Mouse (Mus musculus): ENCODE results near the gene Tha1.

Gene Tha1

GRCm38 (mm10) chr11:117871911-117872584, 1.2 kb downstream of the Tha1 start:
- Histone ChIP-seq H3K27me3 (ENCODE audit: control insufficient read depth, insufficient read depth, low read length, poor library complexity, severe bottlenecking) (no peaks in the 10 kb centered on the region), H3K36me3 (ENCODE audit: control insufficient read depth, insufficient read depth, low read length, poor library complexity, severe bottlenecking) (no peaks in the 10 kb centered on the region)
- peak; percentile 72 for DNase-seq (ENCODE audit: low read depth, low spot score)

GRCm38 (mm10) chr11:117871376-117871775, 1.9 kb downstream of the Tha1 start:
- DNase-seq (ENCODE audit: low read depth, low spot score), result no peak
- H3K36me3 ChIP-seq (ENCODE audit: control insufficient read depth, insufficient read depth, low read length, poor library complexity, severe bottlenecking), result no peaks in the 10 kb centered on the region
- H3K27me3 ChIP-seq (ENCODE audit: control insufficient read depth, insufficient read depth, low read length, poor library complexity, severe bottlenecking), result no peaks in the 10 kb centered on the region

DNA sequence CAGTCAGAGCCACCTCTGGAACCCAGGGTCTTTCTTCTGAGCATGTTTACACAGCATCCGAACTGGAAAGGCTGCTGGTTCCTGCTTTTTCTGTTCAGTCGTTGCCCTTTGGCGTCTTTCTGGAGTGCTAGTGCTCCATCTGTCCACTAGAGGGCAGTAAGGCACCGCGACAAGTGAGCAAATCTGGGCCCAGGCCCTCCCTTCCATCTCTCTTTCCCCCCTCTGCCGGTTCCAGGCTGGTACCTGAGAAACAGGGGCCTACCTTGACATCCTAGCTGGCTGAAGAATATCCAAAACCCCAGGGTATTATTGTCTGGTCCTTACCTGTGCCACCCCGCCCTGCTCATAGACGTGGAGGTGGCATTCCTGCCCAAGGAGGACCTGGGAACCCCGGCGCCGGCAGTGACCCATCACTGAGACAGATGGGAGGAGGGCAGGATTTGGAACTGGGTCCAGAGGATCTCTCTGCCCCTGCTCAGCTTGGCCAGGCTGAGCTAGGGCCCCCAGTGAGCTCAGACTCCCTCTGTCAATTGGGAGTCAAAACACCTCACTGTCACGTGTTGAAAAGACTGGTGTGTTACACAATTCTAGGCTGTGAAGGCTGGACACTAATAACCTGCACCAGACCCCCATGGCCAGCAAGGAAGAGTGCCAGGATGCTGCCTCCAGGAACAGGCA, 2.5 kb downstream of the Tha1 start:
- Histone ChIP-seq H3K27me3 (ENCODE audit: control insufficient read depth, insufficient read depth, low read length, poor library complexity, severe bottlenecking) (no peaks in the 10 kb centered on the region), H3K36me3 (ENCODE audit: control insufficient read depth, insufficient read depth, low read length, poor library complexity, severe bottlenecking) (no peaks in the 10 kb centered on the region)
- peak; percentile 90 for DNase-seq (ENCODE audit: low read depth, low spot score)

- DNase-seq (ENCODE audit: low read depth, low spot score), result no peak
- Histone ChIP-seq H3K27me3 (ENCODE audit: control insufficient read depth, insufficient read depth, low read length, poor library complexity, severe bottlenecking) (no peaks in the 10 kb centered on the region), H3K36me3 (ENCODE audit: control insufficient read depth, insufficient read depth, low read length, poor library complexity, severe bottlenecking) (no peaks in the 10 kb centered on the region)
Observed at GRCm38 (mm10) chr11:117865988-117866387, 7.3 kb downstream of the Tha1 start.

DNA sequence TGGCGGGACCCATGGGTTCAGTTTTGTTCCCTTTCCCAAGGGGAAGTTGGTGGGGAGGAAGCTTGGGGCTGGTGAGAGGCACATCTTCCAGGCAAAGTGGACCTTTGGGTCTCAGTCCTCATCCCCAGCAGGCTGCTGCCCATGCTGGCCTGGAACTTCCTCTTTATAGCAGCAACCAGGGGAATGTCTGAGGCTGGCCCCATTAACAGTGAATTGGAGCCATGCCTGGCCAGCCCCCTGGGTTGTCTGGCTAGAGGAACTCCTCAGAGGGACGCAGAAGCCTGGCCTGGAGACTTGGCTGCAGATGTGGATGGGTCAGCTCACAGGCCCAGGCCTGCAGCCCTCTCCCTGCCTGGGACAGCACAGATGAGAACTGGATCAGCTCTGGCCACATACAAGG, 8.5 kb downstream of the Tha1 start:
- Histone ChIP-seq H3K27me3 (ENCODE audit: control insufficient read depth, insufficient read depth, low read length, poor library complexity, severe bottlenecking) (no peaks in the 10 kb centered on the region), H3K36me3 (ENCODE audit: control insufficient read depth, insufficient read depth, low read length, poor library complexity, severe bottlenecking) (no peaks in the 10 kb centered on the region)
- no peak for DNase-seq (ENCODE audit: low read depth, low spot score)

GRCm38 (mm10) chr11:117863174-117863856, 10.0 kb downstream of the Tha1 start:
- H3K36me3 ChIP-seq (ENCODE audit: control insufficient read depth, insufficient read depth, low read length, poor library complexity, severe bottlenecking), result no peaks in the 10 kb centered on the region
- DNase-seq (ENCODE audit: low read depth, low spot score), result no peak
- H3K27me3 ChIP-seq (ENCODE audit: control insufficient read depth, insufficient read depth, low read length, poor library complexity, severe bottlenecking), result no peaks in the 10 kb centered on the region

- DNase-seq (ENCODE audit: low read depth, low spot score), result no peak
- H3K27me3 ChIP-seq (ENCODE audit: control insufficient read depth, insufficient read depth, low read length, poor library complexity, severe bottlenecking), result no peaks in the 10 kb centered on the region
- H3K36me3 ChIP-seq (ENCODE audit: control insufficient read depth, insufficient read depth, low read length, poor library complexity, severe bottlenecking), result no peaks in the 10 kb centered on the region
Observed at GRCm38 (mm10) chr11:117860601-117861000, 12.7 kb downstream of the Tha1 start, which contains the start of gene Tmem235. Tmem235 (plus strand) TSS chr11:117860752.

DNA sequence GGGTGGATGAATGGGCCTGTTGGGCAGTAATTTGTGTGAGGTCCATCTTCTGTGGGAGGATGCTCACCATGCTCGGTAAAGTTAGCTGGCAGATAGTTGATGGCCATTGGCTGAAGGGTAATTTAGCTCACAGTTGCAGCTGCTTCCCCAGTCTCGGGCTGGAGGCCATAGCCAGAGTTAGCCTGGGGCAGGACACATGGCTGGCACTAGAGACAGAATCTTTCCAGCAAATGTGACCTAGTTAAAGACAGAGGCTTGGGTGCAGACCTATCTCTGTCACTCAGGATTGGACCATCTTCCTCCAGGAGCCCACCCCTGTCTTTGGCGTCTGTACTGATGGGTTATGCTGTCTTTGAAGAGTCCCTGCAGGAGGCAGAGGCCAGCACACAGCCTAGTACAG, 14.9 kb downstream of the Tha1 start:
- H3K36me3 ChIP-seq (ENCODE audit: control insufficient read depth, insufficient read depth, low read length, poor library complexity, severe bottlenecking), result no peaks in the 10 kb centered on the region
- no peak for DNase-seq (ENCODE audit: low read depth, low spot score)
- no peaks in the 10 kb centered on the region for H3K27me3 ChIP-seq (ENCODE audit: control insufficient read depth, insufficient read depth, low read length, poor library complexity, severe bottlenecking)

- no peaks in the 10 kb centered on the region for H3K27me3 ChIP-seq (ENCODE audit: control insufficient read depth, insufficient read depth, low read length, poor library complexity, severe bottlenecking)
- H3K36me3 ChIP-seq (ENCODE audit: control insufficient read depth, insufficient read depth, low read length, poor library complexity, severe bottlenecking), result no peaks in the 10 kb centered on the region
- DNase-seq (ENCODE audit: low read depth, low spot score), result no peak
Observed at GRCm38 (mm10) chr11:117857462-117857861, 15.8 kb downstream of the Tha1 start.

GRCm38 (mm10) chr11:117855975-117856374, 17.3 kb downstream of the Tha1 start:
- no peak for DNase-seq (ENCODE audit: low read depth, low spot score)
- Histone ChIP-seq H3K27me3 (ENCODE audit: control insufficient read depth, insufficient read depth, low read length, poor library complexity, severe bottlenecking) (no peaks in the 10 kb centered on the region), H3K36me3 (ENCODE audit: control insufficient read depth, insufficient read depth, low read length, poor library complexity, severe bottlenecking) (no peaks in the 10 kb centered on the region)

DNA sequence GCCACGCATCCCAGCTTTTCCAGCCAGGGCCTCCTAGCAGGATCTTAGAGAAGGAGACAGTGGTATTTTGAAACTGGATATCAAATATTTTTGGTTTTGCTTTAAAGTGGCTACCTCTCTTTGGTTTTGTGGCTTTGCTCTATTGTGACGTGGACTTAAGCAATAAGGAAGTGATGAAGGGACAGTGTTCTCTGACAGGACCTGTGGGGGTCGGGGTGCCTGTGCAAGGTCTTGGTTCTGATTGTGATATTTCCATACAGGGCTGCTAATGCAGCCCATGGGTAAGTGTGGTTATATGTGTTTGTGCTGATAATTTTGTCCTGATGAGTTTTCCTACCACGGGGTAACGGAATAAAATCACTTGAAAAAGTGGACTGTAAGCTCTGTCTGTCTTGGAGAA, 17.9 kb downstream of the Tha1 start:
- H3K27me3 ChIP-seq (ENCODE audit: control insufficient read depth, insufficient read depth, low read length, poor library complexity, severe bottlenecking), result no peaks in the 10 kb centered on the region
- no peak for DNase-seq (ENCODE audit: low read depth, low spot score)
- H3K36me3 ChIP-seq (ENCODE audit: control insufficient read depth, insufficient read depth, low read length, poor library complexity, severe bottlenecking), result no peaks in the 10 kb centered on the region

DNA sequence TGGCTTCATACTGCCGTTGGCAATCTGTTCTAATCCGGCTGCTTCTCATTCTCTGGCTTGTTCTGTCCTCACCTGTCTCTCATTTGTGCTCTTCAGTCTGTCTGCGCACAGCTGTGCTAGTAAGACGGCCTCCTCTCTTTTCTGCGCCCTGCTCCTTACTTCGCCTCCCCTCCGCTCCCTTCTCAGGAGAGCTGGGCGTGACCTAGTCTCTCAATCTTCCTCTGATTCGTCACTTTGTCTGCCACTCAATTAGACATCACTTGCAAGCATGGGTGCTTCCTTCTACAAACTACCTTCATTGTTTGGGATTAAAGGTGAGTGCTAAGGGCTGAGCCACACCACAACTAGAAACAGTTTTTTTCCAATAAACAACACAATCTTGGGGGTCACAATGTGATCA, 19.0 kb downstream of the Tha1 start:
- DNase-seq (ENCODE audit: low read depth, low spot score), result no peak

DNA sequence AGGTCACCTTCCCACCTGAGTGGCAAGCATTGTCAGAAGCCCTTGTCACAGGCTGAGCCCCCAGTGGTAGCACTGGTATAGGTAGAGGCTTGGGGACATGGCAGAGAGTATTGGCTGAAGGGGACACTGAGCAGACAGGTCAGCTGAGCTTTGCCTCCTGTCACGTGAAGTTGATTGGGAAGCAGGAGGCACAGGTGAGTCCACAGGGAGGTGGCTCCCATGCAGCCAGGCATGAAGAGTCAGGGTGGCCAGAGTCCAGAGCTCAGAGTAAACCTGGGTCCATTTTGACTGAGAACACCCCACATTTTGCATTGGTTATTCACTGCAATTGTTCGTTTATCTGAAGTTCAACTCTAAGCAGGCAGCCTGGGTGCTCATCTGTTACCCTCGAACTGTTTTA, 20.4 kb downstream of the Tha1 start:
- no peaks in the 10 kb centered on the region for H3K36me3 ChIP-seq (ENCODE audit: control insufficient read depth, insufficient read depth, low read length, poor library complexity, severe bottlenecking)
- no peaks in the 10 kb centered on the region for H3K27me3 ChIP-seq (ENCODE audit: control insufficient read depth, insufficient read depth, low read length, poor library complexity, severe bottlenecking)
- DNase-seq (ENCODE audit: low read depth, low spot score), result no peak

More for the DNA sequence above, 19.0 kb downstream of the Tha1 start:
- no peaks in the 10 kb centered on the region for H3K27me3 ChIP-seq (ENCODE audit: control insufficient read depth, insufficient read depth, low read length, poor library complexity, severe bottlenecking)
- no peaks in the 10 kb centered on the region for H3K36me3 ChIP-seq (ENCODE audit: control insufficient read depth, insufficient read depth, low read length, poor library complexity, severe bottlenecking)

DNA sequence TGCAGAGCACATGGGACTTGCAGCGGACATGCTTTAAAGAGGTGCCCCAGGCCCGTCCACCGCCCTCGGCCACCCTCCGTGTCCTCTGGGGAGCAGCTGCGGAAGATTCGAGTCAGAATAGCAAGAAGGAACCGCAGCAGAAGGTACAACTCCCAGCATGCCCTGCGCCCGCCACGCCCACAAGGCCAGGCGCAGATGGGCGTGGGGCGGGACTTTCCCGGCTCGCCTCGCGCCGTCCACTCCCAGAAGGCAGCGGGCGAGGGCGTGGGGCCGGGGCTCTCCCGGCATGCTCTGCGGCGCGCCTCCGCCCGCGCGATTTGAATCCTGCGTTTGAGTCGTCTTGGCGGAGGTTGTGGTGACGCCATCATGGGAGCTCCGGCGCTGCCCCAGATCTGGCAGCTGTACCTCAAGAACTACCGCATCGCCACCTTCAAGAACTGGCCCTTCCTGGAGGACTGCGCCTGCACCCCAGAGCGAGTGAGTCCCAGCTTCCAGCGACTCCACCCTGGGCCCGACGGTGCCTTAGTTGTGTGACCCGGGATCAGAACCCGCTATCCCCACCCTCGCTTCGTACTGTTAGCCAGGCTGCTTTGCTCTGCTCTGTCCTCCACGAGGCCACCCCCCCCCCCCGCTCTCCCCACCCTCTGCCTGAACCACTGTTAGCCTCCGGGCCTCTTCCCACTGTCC, 24.2 kb downstream of the Tha1 start, which contains the start of gene Birc5:
Birc5 (plus strand) TSS at position 267 of the 687 bp plus-strand sequence.
- DNase-seq (ENCODE audit: low read depth, low spot score), result peak; percentile 98
- H3K36me3 ChIP-seq (ENCODE audit: control insufficient read depth, insufficient read depth, low read length, poor library complexity, severe bottlenecking), result no peaks in the 10 kb centered on the region
- H3K27me3 ChIP-seq (ENCODE audit: control insufficient read depth, insufficient read depth, low read length, poor library complexity, severe bottlenecking), result no peaks in the 10 kb centered on the region
